Mouse (Mus musculus) kidney, embryonic 16.5 days (tissue): ENCODE measurements at regions not wholly inside any gene's neighbourhood (a gene's known extent, or its start where the extent isn't known, plus 50 kb on each side); places are given as distances from the start of the nearest gene placed in this dataset.

Experiments used
- ATAC-seq: fragments of 200-750 bp; cut with Nextera tagmentation; 2 replicates; pipeline ENCODE4 v1.8.0; 2017; ENCODE audit warnings: moderate TSS enrichment; ENCODE audit not compliant: low FRiP score, low TSS enrichment
- H3K27ac ChIP-seq: fragments of 300-500 bp; sonication (generic); 2 replicates; pipeline ENCODE4 v1.5.1; 2014; ENCODE audit warnings: low read length
- H3K27me3 ChIP-seq: fragments of 300-500 bp; sonication (generic); 2 replicates; pipeline ENCODE4 v1.6.1; 2014; ENCODE audit warnings: low read length, control low read depth, mixed read lengths; ENCODE audit not compliant: insufficient read depth
- H3K36me3 ChIP-seq: fragments of 300-500 bp; sonication (generic); 2 replicates; pipeline ENCODE4 v1.6.1; 2014; ENCODE audit warnings: low read length, control low read depth, mixed read lengths; ENCODE audit not compliant: insufficient read depth
- H3K4me1 ChIP-seq: fragments of 300-500 bp; sonication (generic); 2 replicates; pipeline ENCODE4 v1.6.1; 2014; ENCODE audit warnings: low read length, control low read depth, mixed read lengths; ENCODE audit not compliant: insufficient read depth
- H3K4me2 ChIP-seq: fragments of 300-500 bp; sonication (generic); replicated peaks from 2 replicates; pipeline ENCODE4 v1.6.1; 2014; ENCODE audit warnings: low read depth, low read length
- H3K4me3 ChIP-seq: fragments of 300-500 bp; sonication (generic); 2 replicates; pipeline ENCODE4 v1.5.1; 2014; ENCODE audit warnings: mild to moderate bottlenecking, low read length
- H3K9ac ChIP-seq: fragments of 300-500 bp; sonication (generic); replicated peaks from 2 replicates; pipeline ENCODE4 v1.6.1; 2014; ENCODE audit warnings: low read length
- H3K9me3 ChIP-seq: fragments of 300-500 bp; sonication (generic); 2 replicates; pipeline ENCODE4 v1.6.1; 2016; ENCODE audit warnings: low read length, control low read depth
- WGBS: fragments of 180-500 bp; shearing (Covaris S2); extraction: QIAGEN DNeasy Blood & Tissue Kit; methylation state at CpG from one replicate; pipeline ENCODE4 v1.1.7; 2014; 5-methylcytosine and 5-hydroxymethylcytosine counted together

DNA sequence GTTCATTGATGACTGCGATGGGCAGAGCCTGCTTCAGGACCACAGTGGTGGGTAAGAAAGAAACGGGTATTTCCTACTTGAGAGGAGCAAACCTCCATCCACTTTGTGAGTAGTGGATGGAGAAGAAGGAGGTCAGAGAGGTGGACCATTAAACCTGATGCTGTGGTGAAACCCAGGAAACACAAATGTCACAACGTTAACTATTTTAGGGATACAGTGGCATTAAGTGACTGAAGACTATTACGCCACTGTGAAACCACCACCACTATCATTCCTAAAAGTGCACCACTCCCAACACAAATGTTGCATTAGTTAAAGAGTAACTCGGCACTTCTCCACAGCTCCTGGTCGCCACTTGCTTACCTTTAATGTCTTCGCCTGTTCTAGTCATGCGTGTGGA is 83.3 kb upstream of the Dazl start:
- no peaks in the 10 kb centered on the region for H3K9me3 ChIP-seq
- no peak for ATAC-seq
- no peaks in the 10 kb centered on the region for H3K4me1 ChIP-seq
- 86% methylated on average over 8 of the region's 8 CpGs for WGBS
- no peaks in the 10 kb centered on the region for H3K36me3 ChIP-seq
- H3K9ac ChIP-seq, result no peak overlapping the region
- H3K4me2 ChIP-seq, result no peak overlapping the region
- no peak overlapping the region for H3K4me3 ChIP-seq
- H3K27me3 ChIP-seq, result no peaks in the 10 kb centered on the region
- H3K27ac ChIP-seq, result no peak overlapping the region

- Histone ChIP-seq H3K36me3 (no peaks in the 10 kb centered on the region), H3K4me2 (no peak overlapping the region), H3K27me3 (no peaks in the 10 kb centered on the region), H3K4me1 (no peaks in the 10 kb centered on the region), H3K27ac (no peak overlapping the region), H3K9me3 (no peaks in the 10 kb centered on the region), H3K4me3 (no peak overlapping the region), H3K9ac (no peak overlapping the region)
- ATAC-seq, result no peak
- WGBS, result 87% methylated on average over 3 of the region's 3 CpGs
Observed at GRCm38 (mm10) chr17:50378141-50378727, 84.8 kb upstream of the Dazl start.

DNA sequence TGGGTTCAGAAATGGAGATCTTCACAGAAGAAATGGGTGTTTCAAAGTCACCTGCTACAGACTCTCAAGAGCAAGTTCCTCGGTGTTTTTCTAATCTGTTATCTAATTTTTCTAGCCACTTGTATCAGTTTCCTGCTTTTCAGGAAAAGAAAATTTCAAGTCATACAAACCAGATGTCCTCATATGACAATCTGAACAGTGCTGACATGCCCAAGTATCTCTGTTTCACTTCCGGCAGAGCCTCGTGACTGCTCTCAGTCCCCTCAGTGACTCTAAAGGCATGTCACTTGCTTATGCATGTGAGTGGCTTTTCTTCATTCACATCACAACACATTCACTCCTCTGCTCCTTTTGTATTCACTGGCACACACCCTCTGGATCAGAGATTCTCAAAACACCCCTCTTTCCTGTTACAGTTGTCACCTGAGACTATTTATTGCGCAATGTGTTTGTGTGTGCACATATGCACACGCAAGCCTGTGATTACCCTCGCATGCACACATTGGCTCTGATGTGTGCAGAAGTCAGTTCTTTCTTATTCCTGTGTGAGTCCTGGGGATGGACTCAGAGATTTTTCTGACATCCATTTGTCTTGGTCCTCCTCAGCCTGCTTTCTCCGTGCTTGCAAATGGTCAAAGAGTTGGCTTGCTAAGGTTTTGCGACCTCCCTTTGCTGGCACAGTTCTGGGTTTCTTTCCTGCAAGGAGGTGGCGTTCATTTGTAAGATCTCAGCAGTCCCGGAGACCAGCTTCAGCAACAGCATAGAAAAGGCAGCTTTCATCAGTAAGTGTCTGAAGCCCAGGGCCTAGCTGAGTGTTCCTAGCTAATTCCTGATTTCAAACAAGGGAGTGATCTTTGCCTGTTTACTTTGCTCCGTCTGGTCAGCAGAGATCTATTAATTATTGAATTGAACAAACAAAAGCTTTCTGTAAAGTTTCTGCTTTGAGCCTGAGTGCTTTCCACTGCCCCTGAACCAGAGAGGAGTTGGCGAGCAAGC is 95.6 kb upstream of the Dazl start:
- WGBS, result 63% methylated on average over 12 of the region's 12 CpGs
- H3K4me2 ChIP-seq, result no peak overlapping the region
- H3K9me3 ChIP-seq, result no peaks in the 10 kb centered on the region
- H3K27me3 ChIP-seq, result no peaks in the 10 kb centered on the region
- H3K4me3 ChIP-seq, result no peak overlapping the region
- no peak for ATAC-seq
- no peak overlapping the region for H3K27ac ChIP-seq
- no peak overlapping the region for H3K9ac ChIP-seq
- H3K36me3 ChIP-seq, result no peaks in the 10 kb centered on the region
- peaks cover 2% of the 10 kb centered on the region; the same call in 1 of the 2 replicates for H3K4me1 ChIP-seq

DNA sequence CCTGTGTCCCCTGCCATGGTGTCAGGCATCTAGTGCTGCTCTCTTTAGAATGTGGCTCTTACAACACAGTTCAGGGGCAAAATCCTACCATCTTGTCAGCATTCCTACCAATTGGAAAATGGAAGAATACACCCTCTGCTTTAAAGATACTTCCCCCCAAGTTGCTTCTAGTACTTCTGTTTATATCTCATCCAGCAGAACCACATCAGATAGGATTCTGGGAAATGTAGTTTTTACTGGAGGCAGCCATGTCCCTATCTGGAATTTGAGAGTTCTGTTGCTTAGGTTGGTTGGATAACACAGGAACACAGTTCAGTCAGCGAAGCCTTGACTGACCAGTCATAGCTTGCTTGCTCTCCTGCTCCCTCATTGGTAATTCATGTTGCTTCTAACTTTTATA is 96.7 kb upstream of the Dazl start:
- no peaks in the 10 kb centered on the region for H3K27me3 ChIP-seq
- H3K27ac ChIP-seq, result no peak overlapping the region
- ATAC-seq, result no peak
- no peak overlapping the region for H3K4me3 ChIP-seq
- H3K4me1 ChIP-seq, result peaks cover 2% of the 10 kb centered on the region; the same call in 1 of the 2 replicates
- H3K4me2 ChIP-seq, result no peak overlapping the region
- H3K9ac ChIP-seq, result no peak overlapping the region
- H3K9me3 ChIP-seq, result no peaks in the 10 kb centered on the region
- H3K36me3 ChIP-seq, result no peaks in the 10 kb centered on the region
- WGBS, result 63% methylated on average over 1 of the region's 1 CpGs

DNA sequence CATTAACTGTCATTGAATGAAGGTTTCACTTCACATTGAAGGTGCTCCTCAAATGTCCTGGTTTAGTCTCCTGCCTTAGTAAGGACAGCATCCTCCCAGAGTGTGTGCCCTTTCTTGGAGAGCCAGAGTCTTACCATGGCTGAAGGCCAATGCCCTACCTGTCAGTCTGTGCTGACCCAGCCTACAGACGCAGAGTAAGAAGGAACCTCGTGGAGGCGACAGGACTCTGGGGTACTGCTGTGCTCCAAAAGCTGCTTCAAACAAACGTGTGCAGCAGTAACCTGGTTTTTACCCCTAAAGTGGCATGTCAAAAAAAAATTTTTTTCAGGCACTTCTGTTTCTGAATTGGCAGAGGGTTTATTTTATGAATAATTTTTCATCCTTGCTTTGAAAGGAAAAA is 97.8 kb upstream of the Dazl start:
- 82% methylated on average over 4 of the region's 4 CpGs for WGBS
- ATAC-seq, result no peak

GRCm38 (mm10) chr17:50391996-50392395 is 98.6 kb upstream of the Dazl start:
- Histone ChIP-seq H3K36me3 (no peaks in the 10 kb centered on the region), H3K9me3 (no peaks in the 10 kb centered on the region), H3K27me3 (no peaks in the 10 kb centered on the region), H3K9ac (no peak overlapping the region), H3K27ac (no peak overlapping the region), H3K4me2 (no peak overlapping the region), H3K4me1 (peaks cover 2% of the 10 kb centered on the region; the same call in 1 of the 2 replicates), H3K4me3 (no peak overlapping the region)
- no peak for ATAC-seq
- WGBS, result 91% methylated on average over 11 of the region's 11 CpGs

More for the DNA sequence above, 97.8 kb upstream of the Dazl start:
- no peak overlapping the region for H3K4me3 ChIP-seq
- no peaks in the 10 kb centered on the region for H3K27me3 ChIP-seq
- no peak overlapping the region for H3K4me2 ChIP-seq
- H3K27ac ChIP-seq, result no peak overlapping the region
- peaks cover 2% of the 10 kb centered on the region; the same call in 1 of the 2 replicates for H3K4me1 ChIP-seq
- no peaks in the 10 kb centered on the region for H3K9me3 ChIP-seq
- no peaks in the 10 kb centered on the region for H3K36me3 ChIP-seq
- H3K9ac ChIP-seq, result no peak overlapping the region

DNA sequence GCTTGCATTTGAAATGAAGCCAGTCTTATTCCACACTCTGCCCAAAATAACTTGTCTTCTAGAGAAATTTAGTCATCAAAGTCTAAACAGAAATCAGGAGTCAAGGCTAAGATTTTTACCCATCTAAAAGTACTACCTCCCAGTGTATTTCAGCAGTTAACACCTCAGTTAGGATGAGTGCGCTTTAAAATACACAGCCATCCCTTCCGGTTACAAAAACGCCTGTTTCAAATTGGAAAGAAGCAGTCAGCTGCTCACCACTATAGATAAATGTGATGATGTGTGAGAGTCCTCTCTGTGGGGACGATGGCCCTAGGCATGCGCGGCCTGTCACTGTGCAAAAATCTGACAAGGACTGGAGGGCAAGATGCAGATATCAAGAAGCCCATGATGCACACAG is 99.0 kb upstream of the Dazl start:
- Histone ChIP-seq H3K27me3 (no peaks in the 10 kb centered on the region), H3K4me2 (no peak overlapping the region), H3K4me1 (peaks cover 2% of the 10 kb centered on the region; the same call in 1 of the 2 replicates), H3K36me3 (no peaks in the 10 kb centered on the region), H3K9me3 (no peaks in the 10 kb centered on the region), H3K9ac (no peak overlapping the region), H3K27ac (no peak overlapping the region), H3K4me3 (no peak overlapping the region)
- ATAC-seq, result no peak
- 92% methylated on average over 6 of the region's 6 CpGs for WGBS

DNA sequence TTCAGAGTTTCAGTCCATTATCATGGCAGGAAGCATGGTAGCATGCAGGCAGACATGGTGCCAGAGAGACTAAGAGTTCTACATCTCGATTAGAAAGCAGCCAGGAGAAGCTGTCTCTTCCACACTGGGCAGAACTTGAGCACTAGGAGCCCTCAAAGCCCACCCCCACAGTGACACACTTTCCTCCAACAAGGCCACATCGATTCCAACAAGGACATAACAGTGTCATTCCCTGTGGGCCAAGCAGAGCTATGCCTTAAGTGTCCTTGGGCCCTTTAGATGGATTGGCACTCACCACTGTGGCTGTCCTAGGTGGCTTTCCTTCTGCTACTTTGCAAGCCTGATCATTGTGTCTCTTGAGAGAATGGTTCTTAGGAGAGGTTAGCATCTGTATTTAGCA is 99.5 kb upstream of the Dazl start:
- 83% methylated on average over 2 of the region's 2 CpGs for WGBS
- ATAC-seq, result no peak
- no peak overlapping the region for H3K27ac ChIP-seq
- H3K36me3 ChIP-seq, result no peaks in the 10 kb centered on the region
- no peak overlapping the region for H3K9ac ChIP-seq
- no peaks in the 10 kb centered on the region for H3K9me3 ChIP-seq
- no peaks in the 10 kb centered on the region for H3K27me3 ChIP-seq
- H3K4me1 ChIP-seq, result peaks cover 2% of the 10 kb centered on the region; the same call in 1 of the 2 replicates
- no peak overlapping the region for H3K4me2 ChIP-seq
- H3K4me3 ChIP-seq, result no peak overlapping the region

DNA sequence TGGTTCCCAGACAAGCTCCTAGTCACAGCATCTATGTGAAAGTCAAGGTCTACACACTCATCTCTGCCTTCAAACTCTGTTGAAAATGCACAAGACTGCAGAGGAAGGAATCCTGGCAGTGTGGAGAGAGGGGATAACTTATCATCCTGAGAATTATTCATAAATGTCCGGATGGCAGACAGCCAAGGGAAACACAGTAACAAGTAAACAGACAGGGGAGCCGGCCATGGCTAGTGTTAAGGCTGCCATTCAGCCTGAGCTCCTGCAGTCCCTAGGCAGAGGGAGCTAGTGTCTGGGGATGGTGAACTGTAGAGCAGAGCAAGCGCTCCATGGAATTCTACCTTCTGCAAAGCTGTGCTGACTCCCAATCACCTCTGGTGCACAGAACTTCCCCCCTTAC is 100.3 kb upstream of the Dazl start:
- H3K36me3 ChIP-seq, result no peaks in the 10 kb centered on the region
- 42% methylated on average over 3 of the region's 3 CpGs for WGBS
- H3K4me2 ChIP-seq, result no peak overlapping the region
- no peaks in the 10 kb centered on the region for H3K9me3 ChIP-seq
- no peak overlapping the region for H3K4me3 ChIP-seq
- no peak overlapping the region for H3K9ac ChIP-seq
- peak; percentile 70; the same call in 1 of the 2 replicates for ATAC-seq
- peaks cover 2% of the 10 kb centered on the region; the same call in 1 of the 2 replicates for H3K4me1 ChIP-seq
- no peak overlapping the region for H3K27ac ChIP-seq
- H3K27me3 ChIP-seq, result no peaks in the 10 kb centered on the region

DNA sequence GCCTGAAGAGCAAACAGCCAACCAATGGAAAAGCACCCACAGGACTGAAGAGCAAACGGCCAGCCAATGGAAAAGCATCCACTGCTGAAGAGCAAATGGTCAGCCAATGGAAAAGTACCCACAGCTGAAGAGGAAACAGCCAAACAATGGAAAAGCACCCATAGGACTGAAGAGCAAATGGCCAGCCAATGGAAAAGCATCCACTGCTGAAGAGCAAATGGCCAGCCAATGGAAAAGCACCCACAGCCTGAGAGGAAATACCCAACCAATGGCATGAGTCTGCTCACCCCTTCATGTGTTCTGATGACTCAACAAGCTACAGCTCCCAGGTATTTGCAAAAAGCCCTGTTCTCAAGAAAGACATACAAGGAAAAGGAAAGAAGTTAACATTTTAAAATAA is 101.4 kb upstream of the Dazl start:
- Histone ChIP-seq H3K27me3 (no peaks in the 10 kb centered on the region), H3K4me2 (no peak overlapping the region), H3K9me3 (no peaks in the 10 kb centered on the region), H3K4me1 (peaks cover 2% of the 10 kb centered on the region; the same call in 1 of the 2 replicates), H3K9ac (no peak overlapping the region), H3K27ac (no peak overlapping the region), H3K4me3 (no peak overlapping the region), H3K36me3 (no peaks in the 10 kb centered on the region)
- 83% methylated on average over 1 of the region's 1 CpGs for WGBS
- ATAC-seq, result no peak
